Mouse (Mus musculus): ENCODE measurements around the gene Rpl13a. TPM values are rescaled to one million over a fixed set of nuclear protein-coding genes. Genes with fewer than 3 reads are reported as not detected.
"Not testable (repeated sequence)": the region's sequence is repeated elsewhere in the genome, so short reads cannot be mapped to it uniquely, and the experiment has no call there.

Gene Rpl13a
- total RNA-seq, 2 experiments from 2014 or later, result 736 to 824 TPM

DNA sequence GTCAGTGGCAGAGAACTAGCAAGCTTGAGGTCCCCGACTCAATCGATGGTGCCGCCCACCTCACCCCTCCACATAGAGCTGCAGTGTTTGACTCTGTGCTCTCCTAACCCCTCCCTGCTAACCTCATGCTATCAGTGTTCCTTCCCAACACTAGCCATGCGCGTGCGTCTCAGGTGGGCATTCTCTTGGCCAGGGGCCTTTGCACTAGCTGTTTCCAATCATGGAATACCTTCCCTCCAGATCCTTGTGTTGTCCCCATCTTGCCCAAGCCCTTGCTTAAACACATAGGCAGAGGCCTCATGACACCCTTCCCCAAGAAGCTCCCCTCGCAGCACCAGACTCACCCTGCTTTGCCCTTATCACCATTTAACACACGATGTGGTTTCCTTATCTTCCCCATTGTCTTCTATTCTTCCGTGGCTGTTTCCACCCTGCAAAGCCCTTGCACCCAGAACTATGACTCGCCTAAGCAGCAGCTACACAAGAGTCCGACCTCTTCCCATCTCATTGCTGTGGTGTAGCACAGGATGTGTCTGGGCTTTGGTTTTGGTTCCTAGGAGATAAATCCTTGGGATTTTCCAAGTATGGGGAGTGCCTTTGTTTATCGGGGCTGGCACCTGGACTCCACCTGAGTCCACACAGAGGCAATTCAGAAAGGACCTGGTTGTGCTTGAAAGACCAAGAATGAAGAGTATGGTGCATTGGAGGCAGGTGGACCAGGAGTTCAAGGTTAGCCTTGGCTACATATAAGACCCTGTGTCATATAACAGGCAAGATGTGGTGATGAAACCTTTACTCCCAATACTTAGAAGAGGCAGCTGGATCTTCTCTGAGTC lies 8.8 kb upstream of the Rpl13a start:
- DNase-seq (ENCODE audit: low spot score in 2 of 2), result no peak

DNA sequence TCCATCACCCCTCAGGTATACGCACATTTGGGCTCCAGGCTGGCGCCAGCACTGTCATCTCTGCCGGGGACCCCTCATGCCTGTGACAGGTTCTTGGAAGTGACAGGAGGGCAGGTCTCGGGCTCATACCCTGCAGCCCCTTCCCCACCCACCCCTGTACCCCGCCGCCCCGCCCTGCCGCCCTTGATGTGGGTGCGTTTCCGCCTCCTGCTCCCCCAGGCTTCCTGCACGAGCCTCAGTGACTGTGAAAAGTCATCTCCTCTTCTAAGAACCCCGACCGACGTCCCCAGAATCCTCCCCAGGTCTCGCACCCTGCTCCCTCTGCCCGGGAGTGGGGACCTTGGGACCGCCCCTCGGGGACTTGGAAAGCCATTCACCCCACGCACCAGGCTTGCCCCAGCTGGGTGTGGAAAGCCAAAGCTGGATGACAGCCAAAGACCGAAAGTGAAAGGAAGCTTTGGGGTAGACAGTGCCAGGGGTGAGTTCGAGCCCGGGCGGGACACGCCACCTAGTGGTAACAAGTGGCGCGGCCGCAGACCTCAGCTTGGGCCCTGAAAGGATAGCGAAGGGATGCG lies 7.5 kb upstream of the Rpl13a start, which contains the start of the genes Gm45713 and Flt3l:
Gene Gm45713 (minus strand): TSS at position 239 of the 575 bp plus-strand sequence.
Gene Flt3l (minus strand): TSS at position 440 of the 575 bp plus-strand sequence.
- peak; percentile 91 for DNase-seq (ENCODE audit: low spot score in 2 of 2)

DNA sequence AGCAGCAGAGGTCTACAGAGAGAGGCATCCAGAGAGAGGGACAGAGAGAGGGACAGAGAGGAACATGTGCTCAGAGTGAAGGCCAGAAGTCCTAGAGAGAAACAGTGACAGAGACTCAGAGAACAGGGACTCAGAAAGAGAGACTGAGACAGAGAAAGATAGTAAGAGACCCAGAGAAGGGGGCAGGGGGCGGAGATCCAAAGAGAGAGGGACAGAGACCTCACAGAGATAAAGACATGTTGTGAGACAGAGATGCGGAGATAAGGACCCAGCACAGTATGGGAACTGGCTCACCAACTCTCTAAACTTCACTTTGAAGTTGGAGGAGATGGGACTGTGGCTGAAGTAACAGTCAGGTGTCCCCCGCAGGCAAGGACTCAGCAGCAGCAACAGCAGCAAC lies 6.8 kb upstream of the Rpl13a start:
- no peak for DNase-seq (ENCODE audit: low spot score in 2 of 2)

DNA sequence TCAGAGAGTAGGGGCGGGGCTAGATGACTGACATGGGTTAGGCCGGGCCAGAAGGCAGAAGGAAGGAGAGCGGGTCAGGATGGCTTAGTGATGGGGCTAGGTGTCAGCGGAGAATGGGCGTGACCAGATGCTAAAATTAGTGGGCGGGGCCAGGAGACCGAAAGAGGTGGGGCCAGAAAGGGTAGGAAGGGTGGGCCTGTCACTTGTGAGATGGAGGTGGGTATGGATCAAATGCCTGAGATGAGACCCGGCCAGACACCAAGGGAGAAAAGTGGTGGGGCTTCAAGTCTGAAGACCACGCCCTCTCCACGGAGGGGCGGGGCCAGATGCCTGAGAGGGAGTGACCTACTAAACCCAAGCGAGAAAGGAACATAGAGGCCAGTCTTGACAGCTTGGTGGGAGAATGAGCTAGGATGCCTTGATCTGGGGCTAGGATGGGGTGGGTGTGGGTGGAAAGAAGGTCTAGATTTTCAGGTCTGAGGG lies 6.0 kb upstream of the Rpl13a start:
- no peak for DNase-seq (ENCODE audit: low spot score in 2 of 2)

DNA sequence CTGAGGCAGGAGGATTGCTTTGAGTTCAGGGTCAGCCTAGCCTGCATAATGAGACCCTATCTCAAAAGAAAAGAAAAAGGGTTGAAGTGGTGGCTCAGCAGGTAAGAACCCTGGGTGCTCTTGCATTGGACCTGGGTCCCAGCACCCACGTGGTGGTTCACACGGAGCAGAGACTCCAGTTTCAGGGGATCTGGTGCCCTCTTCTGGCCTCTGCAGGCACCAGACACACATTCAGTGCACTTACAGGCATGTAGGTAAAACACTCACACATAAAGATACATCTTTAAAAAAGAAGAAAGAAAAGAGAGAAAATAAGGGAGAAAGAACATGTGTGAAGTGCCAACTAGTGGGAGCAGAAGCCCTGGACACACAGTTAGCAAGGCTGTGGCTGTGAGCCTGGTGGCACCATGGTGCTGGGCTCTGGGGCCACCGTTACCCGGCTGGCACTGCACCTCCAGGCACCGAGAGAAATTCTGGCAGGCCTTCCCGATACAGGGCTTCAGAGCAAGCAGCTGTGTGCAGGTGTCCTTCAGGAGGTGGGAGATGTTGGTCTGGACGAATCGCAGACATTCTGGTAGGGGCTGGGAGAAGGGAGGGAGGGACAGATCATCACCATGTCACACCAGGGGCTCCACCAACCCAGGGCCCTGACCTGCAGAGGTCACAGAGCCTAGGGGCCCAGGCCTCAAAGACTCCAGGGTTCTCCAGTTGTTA lies 5.0 kb upstream of the Rpl13a start:
- DNase-seq (ENCODE audit: low spot score in 2 of 2), result no peak

DNA sequence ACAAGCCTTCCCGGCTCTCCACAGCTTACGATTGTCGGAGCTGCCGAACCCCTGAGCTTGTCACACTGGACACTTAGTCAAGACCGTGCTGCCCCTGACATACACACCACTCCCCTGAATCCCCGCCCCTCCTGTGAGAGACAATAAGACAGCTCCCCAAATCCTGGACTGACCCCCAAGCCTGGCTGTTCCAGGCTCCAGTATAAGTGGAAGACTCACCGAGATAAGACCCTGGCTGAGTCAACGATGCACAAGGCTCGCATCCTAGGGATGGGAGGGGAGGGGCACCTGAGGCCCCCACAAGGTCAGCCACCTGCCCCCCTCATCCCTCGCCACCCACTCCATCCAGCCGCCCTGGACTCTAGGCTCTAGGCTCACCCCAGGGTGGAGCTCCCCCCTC lies 3.3 kb upstream of the Rpl13a start:
- no peak for DNase-seq (ENCODE audit: low spot score in 2 of 2)

DNA sequence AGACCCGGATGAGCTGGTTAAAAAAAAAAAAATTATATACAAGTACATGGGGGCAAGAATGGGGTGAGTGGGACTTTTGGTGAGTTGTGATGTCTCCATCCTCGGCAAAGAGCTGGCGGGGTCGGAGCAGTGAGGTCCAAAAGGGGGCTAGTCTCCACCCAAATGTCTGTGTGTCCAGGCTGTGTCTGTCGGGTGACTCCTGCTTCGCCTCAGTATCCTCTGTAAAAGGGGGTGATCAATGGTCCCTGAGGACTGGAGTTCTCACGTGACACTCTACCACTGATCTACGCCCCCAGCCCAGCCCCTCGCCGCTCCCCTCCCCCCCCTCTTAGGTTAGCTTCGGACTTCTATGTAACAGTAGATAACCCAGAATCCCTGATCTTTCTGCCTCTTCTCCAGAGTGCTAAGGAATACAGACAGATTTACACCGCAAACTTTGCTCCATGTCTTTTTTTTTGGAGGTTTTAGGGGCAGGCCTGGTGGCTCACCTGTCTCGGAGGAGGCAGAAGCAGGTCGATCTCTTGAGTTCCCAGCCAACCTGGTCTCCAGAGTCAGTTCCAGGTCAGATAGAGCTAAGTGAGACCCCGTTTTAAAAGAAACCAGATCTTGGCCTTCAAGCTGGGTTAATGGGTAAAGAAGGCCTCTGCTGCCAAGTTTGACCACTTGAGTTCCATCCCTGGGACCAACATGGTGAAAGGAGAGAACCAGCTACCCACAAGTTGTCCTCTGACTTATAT lies 1.4 kb upstream of the Rpl13a start:
- no peak for DNase-seq (ENCODE audit: low spot score in 2 of 2)

- no peak for DNase-seq (ENCODE audit: low spot score in 2 of 2)
These were observed 757 bp upstream of the Rpl13a start for GRCm38 (mm10) chr7:45129318-45129717.

DNA sequence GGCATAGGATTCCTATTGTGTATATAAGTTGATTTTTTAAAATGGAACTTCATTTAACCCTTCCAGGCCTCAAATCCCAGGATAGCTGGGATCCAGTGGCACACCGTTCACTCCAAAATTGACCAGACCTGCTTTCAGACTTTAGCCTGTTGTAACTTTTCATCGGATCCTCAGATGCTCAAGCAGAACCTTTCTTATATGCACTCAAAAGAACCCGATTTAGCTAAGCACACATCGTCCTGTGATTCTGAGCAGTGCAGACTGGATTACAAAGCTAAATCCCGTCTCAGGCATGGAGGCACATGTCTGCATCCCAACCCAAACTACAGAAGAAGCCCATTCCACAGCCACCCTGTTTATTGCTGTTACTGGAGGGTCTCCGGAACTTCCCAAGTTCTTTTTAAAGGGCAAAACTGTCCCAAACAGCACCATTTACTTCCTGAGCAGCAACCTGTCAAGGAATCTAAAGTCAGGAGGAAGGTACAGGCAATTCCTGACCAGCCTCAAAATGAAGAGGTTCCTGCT lies 799 bp downstream of the Rpl13a start:
- no peak for DNase-seq (ENCODE audit: low spot score in 2 of 2)

- DNase-seq (ENCODE audit: low spot score in 2 of 2), result no peak
These were observed 1.5 kb downstream of the Rpl13a start for GRCm38 (mm10) chr7:45126844-45127699.

GRCm38 (mm10) chr7:45126147-45126843 lies 2.3 kb downstream of the Rpl13a start:
- no peak for DNase-seq (ENCODE audit: low spot score in 2 of 2)

DNA sequence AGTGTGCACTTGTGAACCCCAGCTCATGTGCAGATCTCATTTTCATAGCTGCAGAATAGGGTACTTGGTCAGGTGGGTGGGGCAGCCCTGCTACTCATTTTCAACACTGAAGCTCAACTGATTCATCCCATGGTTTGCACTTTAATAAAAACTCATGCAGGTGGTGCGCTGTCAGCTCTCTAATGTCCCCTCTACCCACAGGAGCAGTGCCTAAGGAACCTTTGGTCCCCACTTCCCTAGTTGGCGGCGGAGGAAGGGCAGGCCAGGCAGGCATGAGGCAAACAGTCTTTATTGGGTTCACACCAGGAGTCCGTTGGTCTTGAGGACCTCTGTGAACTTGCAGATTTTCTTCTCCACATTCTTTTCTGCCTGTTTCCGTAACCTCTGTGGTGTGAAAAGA lies 2.9 kb downstream of the Rpl13a start:
- DNase-seq (ENCODE audit: low spot score in 2 of 2), result not testable (repeated sequence)

- DNase-seq (ENCODE audit: low spot score in 2 of 2), result no peak
These were observed 3.4 kb downstream of the Rpl13a start for GRCm38 (mm10) chr7:45125144-45125600.

DNA sequence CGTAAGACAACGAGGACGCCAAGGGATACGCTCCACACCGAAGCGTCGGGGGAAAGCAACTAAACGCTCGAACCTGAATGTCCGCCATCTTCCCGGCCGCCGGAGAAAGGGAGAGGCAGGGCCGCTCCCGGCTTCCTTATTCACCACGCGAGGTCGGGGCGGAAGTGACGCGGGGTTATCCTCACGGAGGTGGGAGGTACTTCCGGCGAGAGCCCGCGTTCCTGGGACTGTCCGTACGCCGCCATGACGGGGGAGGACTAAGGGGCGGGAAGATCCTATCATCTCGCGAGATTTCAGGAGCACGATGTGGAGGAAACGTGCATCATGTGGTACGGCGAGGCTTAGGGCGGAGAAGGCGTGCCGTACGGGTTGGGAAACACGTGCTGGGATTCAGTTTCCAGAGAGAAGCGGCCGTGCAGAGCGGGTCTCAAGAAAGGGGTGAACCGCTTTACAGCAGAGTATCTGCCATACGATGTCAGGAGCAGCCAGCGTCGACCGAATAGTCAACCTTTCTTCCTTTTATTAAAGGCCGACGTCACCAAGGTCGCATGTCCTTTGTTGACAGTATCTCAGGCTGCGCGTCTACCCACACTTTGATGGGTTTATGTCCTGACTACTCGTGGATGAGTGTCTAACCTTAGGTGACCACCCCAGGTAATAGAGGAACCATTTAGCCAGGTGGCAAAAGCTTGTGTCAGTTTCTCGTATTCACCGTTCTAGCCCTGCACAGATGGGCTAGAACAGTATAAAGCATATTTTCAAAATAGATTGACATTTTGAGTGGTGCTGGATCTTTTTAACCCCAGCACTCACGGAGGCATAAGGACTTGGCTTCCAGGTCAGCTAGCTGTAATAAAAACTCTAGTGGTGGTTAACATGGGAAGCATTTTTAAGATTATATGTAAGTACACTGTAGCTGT lies 4.1 kb downstream of the Rpl13a start, which contains the start of gene Rps11:
Gene Rps11 (minus strand): TSS at position 216 of the 920 bp plus-strand sequence.
- peak; percentile 98 to 99 for DNase-seq (ENCODE audit: low spot score in 2 of 2)

DNA sequence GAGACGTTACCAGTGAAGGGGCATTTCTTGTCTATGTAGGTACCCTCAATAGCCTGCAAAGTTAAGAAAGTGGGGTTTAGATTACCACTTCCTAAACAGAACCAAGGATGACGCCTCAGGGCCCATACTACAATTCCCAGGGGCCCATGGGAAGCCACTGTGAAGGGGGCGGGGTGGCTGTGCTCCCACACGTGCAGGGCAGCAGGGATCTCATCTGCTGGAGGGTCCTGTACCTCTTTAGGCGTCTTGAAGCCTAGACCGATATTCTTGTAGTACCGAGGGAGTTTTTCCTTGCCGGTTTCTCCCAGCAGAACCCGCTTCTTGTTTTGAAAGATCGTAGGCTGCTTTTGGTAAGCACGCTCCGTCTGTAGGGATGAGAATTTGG lies 5.4 kb downstream of the Rpl13a start:
- DNase-seq (ENCODE audit: low spot score in 2 of 2), result no peak

- no peak for DNase-seq (ENCODE audit: low spot score in 2 of 2)
These were observed 5.9 kb downstream of the Rpl13a start for GRCm38 (mm10) chr7:45122561-45123185.

GRCm38 (mm10) chr7:45121966-45122365 lies 6.6 kb downstream of the Rpl13a start:
- DNase-seq (ENCODE audit: low spot score in 2 of 2), result no peak

DNA sequence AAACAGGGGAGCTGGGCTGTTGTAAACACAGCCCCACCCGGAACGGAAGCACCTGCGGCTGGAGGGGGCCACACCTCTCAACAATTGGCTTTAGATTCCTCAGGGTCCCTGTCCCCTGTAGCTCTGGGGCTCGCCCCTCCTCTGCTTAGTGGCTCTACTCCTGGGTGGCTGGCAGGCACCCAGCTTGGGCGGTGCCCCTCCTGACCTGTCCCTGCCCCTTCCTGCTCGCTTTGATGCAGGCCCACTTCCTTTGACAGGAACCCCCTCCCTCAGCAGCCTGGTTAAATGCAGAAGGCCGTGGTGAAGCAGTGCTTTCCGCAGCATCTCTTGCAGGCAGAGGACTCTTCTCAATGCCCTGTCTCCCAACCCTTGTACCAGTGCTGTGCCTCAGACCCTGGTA lies 7.2 kb downstream of the Rpl13a start:
- DNase-seq (ENCODE audit: low spot score in 2 of 2), result no peak

Measured in layer of hippocampus, postnatal 14 days (tissue).